Mouse (Mus musculus): Measurements from ENCODE around the gene Mertk. TPM values are rescaled to one million over a fixed set of nuclear protein-coding genes. Genes with fewer than 3 reads are reported as not detected.

Mertk gene
- polyA plus RNA-seq, 1 experiment from 2014 or later = 0.62 TPM

DNA sequence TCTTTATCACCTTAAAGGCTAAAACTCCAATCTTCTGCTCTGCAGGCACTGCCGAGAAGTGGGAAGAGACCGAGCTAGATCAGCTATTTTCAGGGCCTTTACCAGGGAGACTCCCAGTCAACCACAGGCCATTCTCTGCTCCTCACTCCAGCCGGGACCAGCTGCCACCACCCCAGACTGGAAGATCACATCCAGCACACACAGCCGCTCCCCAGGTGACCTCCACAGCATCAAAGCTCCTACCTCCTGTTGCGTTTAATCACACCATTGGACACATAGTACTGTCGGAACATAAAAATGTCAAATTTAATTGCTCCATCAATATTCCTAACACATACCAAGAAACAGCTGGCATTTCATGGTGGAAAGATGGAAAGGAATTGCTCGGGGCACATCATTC is 30.4 kb downstream of the Mertk start:
- ATAC-seq = no peak
- Histone ChIP-seq H3K9me3 (replicated peaks; ENCODE audit: control insufficient read depth, low read length) (no peaks in the 10 kb centered on the region), H3K27me3 (replicated peaks; ENCODE audit: control insufficient read depth, insufficient read depth, low read length) (no peaks in the 10 kb centered on the region), H3K4me1 (ENCODE audit: control insufficient read depth, insufficient read depth, low read length) (no peaks in the 10 kb centered on the region), H3K9ac (ENCODE audit: low read length) (no peak overlapping the region), H3K36me3 (ENCODE audit: control insufficient read depth, insufficient read depth, low read length) (no peaks in the 10 kb centered on the region), H3K27ac (ENCODE audit: low read depth, low read length) (no peak overlapping the region), H3K4me2 (ENCODE audit: low read length) (no peak overlapping the region), H3K4me3 (ENCODE audit: low read depth, low read length) (no peak overlapping the region)
- 83% methylated on average over 7 of the region's 7 CpGs for WGBS
- no peak for DNase-seq (ENCODE audit: low spot score)

DNA sequence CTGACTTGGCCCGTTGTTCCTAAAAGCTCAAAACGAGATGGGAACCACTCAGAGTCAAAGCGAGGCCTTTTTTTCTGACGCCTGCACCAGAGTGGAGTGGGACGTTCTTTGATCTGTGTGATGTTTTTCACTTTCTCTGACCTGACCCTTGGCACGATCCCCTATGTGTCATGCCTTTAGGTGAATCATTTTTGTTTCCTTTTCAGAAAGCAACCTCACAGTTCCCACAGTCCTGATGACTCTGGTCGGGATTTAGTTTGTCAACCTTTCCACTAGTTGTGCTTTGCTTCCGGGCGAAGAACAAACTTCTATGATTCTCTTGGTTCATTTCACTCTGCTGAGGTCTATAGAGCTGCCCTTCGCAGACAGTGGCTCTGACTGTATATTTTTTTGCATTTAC is 32.8 kb downstream of the Mertk start:
- 84% methylated on average over 10 of the region's 10 CpGs for WGBS
- no peak overlapping the region for H3K9ac ChIP-seq (ENCODE audit: low read length)
- no peaks in the 10 kb centered on the region for H3K36me3 ChIP-seq (ENCODE audit: control insufficient read depth, insufficient read depth, low read length)
- ATAC-seq (no peak), DNase-seq (ENCODE audit: low spot score) (no peak)
- no peak overlapping the region for H3K4me2 ChIP-seq (ENCODE audit: low read length)
- no peak overlapping the region for H3K4me3 ChIP-seq (ENCODE audit: low read depth, low read length)
- H3K27ac ChIP-seq (ENCODE audit: low read depth, low read length) = no peak overlapping the region
- H3K27me3 ChIP-seq (replicated peaks; ENCODE audit: control insufficient read depth, insufficient read depth, low read length) = no peaks in the 10 kb centered on the region
- no peaks in the 10 kb centered on the region for H3K9me3 ChIP-seq (replicated peaks; ENCODE audit: control insufficient read depth, low read length)
- no peaks in the 10 kb centered on the region for H3K4me1 ChIP-seq (ENCODE audit: control insufficient read depth, insufficient read depth, low read length)

DNA sequence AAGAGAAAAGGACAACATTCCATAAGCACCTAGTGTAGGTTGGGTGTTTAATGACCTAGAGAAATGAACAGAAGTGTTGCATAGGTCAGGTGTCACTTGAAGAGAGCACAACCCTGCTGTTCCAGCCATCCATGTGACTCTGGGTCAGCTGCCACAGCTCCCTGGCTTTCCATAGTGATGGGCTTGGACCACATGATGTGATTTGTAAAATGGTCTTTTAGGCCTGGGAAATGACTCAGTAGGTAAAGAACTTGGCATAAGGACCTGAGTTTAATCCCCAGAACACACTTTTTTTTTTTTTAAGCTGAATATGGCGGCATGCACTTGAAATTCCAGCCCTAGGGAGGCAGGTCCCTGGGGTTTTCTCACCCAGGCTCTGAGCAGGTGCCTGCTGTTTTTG is 33.2 kb downstream of the Mertk start:
- 90% methylated on average over 1 of the region's 1 CpGs for WGBS
- no peak for DNase-seq (ENCODE audit: low spot score)
- H3K27ac ChIP-seq (ENCODE audit: low read depth, low read length) = no peak overlapping the region
- H3K9ac ChIP-seq (ENCODE audit: low read length) = no peak overlapping the region
- H3K9me3 ChIP-seq (replicated peaks; ENCODE audit: control insufficient read depth, low read length) = no peaks in the 10 kb centered on the region
- H3K4me1 ChIP-seq (ENCODE audit: control insufficient read depth, insufficient read depth, low read length) = no peaks in the 10 kb centered on the region
- no peak overlapping the region for H3K4me3 ChIP-seq (ENCODE audit: low read depth, low read length)
- H3K4me2 ChIP-seq (ENCODE audit: low read length) = no peak overlapping the region
- no peaks in the 10 kb centered on the region for H3K27me3 ChIP-seq (replicated peaks; ENCODE audit: control insufficient read depth, insufficient read depth, low read length)
- H3K36me3 ChIP-seq (ENCODE audit: control insufficient read depth, insufficient read depth, low read length) = no peaks in the 10 kb centered on the region
- no peak for ATAC-seq

DNA sequence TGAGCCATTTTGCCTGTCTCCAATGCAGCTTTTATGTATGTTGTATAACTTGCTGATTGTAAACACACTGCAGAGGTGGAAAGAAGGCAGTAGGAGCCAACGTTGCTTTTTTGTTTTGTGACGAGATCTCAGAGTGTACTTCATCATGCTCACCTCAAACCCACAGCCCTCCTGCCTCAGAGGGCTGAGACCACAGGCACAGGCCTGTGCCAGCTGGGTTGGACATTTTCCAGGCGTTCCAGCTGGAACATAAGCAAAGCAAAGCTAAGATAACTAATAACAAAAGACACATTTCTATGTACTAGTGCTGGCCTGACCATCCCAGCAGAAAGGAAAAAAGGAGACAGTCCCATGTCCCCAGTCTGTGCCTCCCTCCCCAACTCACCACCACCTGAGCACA is 36.3 kb downstream of the Mertk start:
- no peaks in the 10 kb centered on the region for H3K27me3 ChIP-seq (replicated peaks; ENCODE audit: control insufficient read depth, insufficient read depth, low read length)
- H3K4me1 ChIP-seq (ENCODE audit: control insufficient read depth, insufficient read depth, low read length) = no peaks in the 10 kb centered on the region
- H3K27ac ChIP-seq (ENCODE audit: low read depth, low read length) = no peak overlapping the region
- no peak for DNase-seq (ENCODE audit: low spot score)
- H3K36me3 ChIP-seq (ENCODE audit: control insufficient read depth, insufficient read depth, low read length) = no peaks in the 10 kb centered on the region
- no peaks in the 10 kb centered on the region for H3K9me3 ChIP-seq (replicated peaks; ENCODE audit: control insufficient read depth, low read length)
- 66% methylated on average over 3 of the region's 3 CpGs for WGBS
- H3K4me2 ChIP-seq (ENCODE audit: low read length) = no peak overlapping the region
- ATAC-seq = no peak
- no peak overlapping the region for H3K4me3 ChIP-seq (ENCODE audit: low read depth, low read length)
- H3K9ac ChIP-seq (ENCODE audit: low read length) = no peak overlapping the region

DNA sequence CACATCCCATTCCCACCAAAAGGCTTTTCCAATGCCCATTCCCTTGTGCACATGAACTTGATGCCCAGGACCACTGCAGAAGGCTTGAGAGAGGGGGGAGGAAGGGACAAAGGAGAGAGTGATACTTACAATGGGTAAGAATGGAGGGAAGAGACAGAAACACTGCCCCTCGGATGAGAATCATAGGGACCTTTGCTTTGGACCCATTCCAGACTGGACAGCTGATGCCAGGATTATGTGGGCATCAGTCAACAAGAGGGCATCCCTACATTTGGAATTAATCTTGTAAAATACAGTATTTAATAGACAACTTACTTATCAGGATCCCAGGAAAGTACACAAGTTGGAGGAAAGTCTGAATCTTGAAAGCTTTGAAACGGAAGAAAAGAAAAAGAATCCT is 38.3 kb downstream of the Mertk start:
- H3K4me1 ChIP-seq (ENCODE audit: control insufficient read depth, insufficient read depth, low read length) = no peaks in the 10 kb centered on the region
- H3K27me3 ChIP-seq (replicated peaks; ENCODE audit: control insufficient read depth, insufficient read depth, low read length) = no peaks in the 10 kb centered on the region
- H3K4me3 ChIP-seq (ENCODE audit: low read depth, low read length) = no peak overlapping the region
- H3K9ac ChIP-seq (ENCODE audit: low read length) = no peak overlapping the region
- ATAC-seq (no peak), DNase-seq (ENCODE audit: low spot score) (no peak)
- H3K36me3 ChIP-seq (ENCODE audit: control insufficient read depth, insufficient read depth, low read length) = no peaks in the 10 kb centered on the region
- no peaks in the 10 kb centered on the region for H3K9me3 ChIP-seq (replicated peaks; ENCODE audit: control insufficient read depth, low read length)
- no peak overlapping the region for H3K4me2 ChIP-seq (ENCODE audit: low read length)
- 88% methylated on average over 2 of the region's 2 CpGs for WGBS
- no peak overlapping the region for H3K27ac ChIP-seq (ENCODE audit: low read depth, low read length)

DNA sequence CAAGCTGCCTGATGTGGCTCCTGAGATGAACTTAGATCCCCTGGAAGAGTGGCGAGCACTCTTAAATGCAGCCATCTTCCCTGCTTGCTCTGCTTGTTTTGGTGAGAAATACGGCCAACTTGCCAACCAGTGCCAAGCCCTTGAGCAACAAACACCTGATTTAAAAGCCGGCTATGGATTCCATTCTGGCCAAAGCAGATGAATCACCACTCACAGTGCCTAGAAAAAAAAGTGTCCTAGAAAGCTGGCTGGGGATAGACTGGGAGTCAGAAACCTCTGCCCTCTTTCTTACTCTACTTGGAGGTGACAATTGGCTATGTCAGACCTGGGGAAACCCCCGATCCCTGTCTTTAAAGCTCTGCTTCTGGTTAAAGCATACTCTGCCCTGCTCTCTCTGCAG is 39.0 kb downstream of the Mertk start:
- Histone ChIP-seq H3K27ac (ENCODE audit: low read depth, low read length) (no peak overlapping the region), H3K4me3 (ENCODE audit: low read depth, low read length) (no peak overlapping the region), H3K27me3 (replicated peaks; ENCODE audit: control insufficient read depth, insufficient read depth, low read length) (no peaks in the 10 kb centered on the region), H3K36me3 (ENCODE audit: control insufficient read depth, insufficient read depth, low read length) (no peaks in the 10 kb centered on the region), H3K4me2 (ENCODE audit: low read length) (no peak overlapping the region), H3K9ac (ENCODE audit: low read length) (no peak overlapping the region), H3K9me3 (replicated peaks; ENCODE audit: control insufficient read depth, low read length) (no peaks in the 10 kb centered on the region), H3K4me1 (ENCODE audit: control insufficient read depth, insufficient read depth, low read length) (no peaks in the 10 kb centered on the region)
- DNase-seq (ENCODE audit: low spot score) (no peak), ATAC-seq (no peak)
- WGBS = 94% methylated on average over 4 of the region's 4 CpGs

DNA sequence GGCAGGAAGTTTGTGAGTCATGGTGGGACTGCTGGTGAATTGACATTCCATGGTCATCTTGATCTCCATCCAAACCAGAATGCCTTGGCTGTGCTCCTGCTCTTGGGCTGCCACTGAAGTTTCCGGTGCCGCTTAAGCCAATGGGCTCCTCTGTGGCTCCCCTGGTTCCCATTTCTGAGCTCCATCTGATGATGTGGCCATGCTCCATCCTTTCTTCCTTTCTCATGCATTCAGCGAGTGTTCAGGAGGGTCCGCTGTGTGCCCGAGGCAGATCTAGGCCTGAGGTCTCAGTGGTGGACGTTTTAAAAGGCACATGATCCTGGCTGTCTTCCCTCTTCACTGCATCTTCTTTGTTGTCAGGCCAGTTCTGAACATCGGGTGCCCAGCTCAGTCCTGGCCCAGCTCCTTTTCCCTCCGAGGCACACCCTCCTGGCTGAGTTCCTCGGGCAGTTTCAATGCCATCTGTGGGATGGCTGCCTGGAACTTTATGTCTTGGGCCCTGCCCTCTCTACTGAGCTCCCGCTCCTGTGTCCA is 40.0 kb downstream of the Mertk start:
- ATAC-seq (no peak), DNase-seq (ENCODE audit: low spot score) (peak; percentile 27)
- H3K36me3 ChIP-seq (ENCODE audit: control insufficient read depth, insufficient read depth, low read length) = no peaks in the 10 kb centered on the region
- no peak overlapping the region for H3K4me2 ChIP-seq (ENCODE audit: low read length)
- H3K9ac ChIP-seq (ENCODE audit: low read length) = no peak overlapping the region
- 71% methylated on average over 10 of the region's 10 CpGs for WGBS
- H3K4me3 ChIP-seq (ENCODE audit: low read depth, low read length) = no peak overlapping the region
- no peak overlapping the region for H3K27ac ChIP-seq (ENCODE audit: low read depth, low read length)
- no peaks in the 10 kb centered on the region for H3K27me3 ChIP-seq (replicated peaks; ENCODE audit: control insufficient read depth, insufficient read depth, low read length)
- no peaks in the 10 kb centered on the region for H3K4me1 ChIP-seq (ENCODE audit: control insufficient read depth, insufficient read depth, low read length)
- no peaks in the 10 kb centered on the region for H3K9me3 ChIP-seq (replicated peaks; ENCODE audit: control insufficient read depth, low read length)

DNA sequence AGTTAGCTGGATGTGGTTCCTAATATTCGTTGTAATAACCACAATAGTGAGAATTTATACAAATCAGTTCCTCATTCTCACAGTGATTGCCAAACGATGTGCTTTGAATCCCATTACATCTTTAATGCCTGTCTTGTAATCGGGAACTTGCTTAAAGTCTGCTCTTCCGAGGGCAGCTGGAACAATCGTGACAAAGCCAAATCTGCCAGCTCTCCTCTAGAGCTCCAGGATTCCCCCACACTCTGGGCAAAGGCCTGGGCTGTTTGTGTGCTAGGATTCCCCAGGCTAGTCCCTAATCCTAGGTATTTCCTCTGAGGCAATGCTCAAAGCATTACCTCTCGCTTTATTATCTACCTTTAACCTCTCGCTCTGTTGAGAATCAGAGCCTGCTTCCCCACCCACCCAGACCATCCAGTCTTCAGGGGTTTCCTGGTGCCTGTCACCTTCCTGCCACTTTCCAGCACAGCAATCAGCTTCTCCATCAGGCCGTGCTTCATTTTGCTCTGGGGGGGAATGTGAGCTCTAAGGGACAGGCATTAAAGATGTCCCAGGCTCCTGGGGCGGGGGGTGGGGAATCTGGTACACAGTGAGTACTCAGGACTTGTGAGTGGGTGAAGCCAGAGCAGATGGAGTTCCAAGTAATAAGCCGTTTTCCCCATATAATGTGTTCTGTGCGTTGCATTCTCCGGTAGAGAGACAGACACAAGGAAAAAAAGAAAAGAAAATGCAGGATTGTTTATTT is 47.3 kb downstream of the Mertk start:
- no peak for DNase-seq (ENCODE audit: low spot score)
- H3K27ac ChIP-seq (ENCODE audit: low read depth, low read length) = no peak overlapping the region
- ATAC-seq = no peak
- no peaks in the 10 kb centered on the region for H3K4me1 ChIP-seq (ENCODE audit: control insufficient read depth, insufficient read depth, low read length)
- H3K9me3 ChIP-seq (replicated peaks; ENCODE audit: control insufficient read depth, low read length) = no peaks in the 10 kb centered on the region
- 60% methylated on average over 12 of the region's 12 CpGs for WGBS
- H3K4me2 ChIP-seq (ENCODE audit: low read length) = no peak overlapping the region
- H3K4me3 ChIP-seq (ENCODE audit: low read depth, low read length) = no peak overlapping the region
- no peaks in the 10 kb centered on the region for H3K27me3 ChIP-seq (replicated peaks; ENCODE audit: control insufficient read depth, insufficient read depth, low read length)
- no peaks in the 10 kb centered on the region for H3K36me3 ChIP-seq (ENCODE audit: control insufficient read depth, insufficient read depth, low read length)
- no peak overlapping the region for H3K9ac ChIP-seq (ENCODE audit: low read length)

DNA sequence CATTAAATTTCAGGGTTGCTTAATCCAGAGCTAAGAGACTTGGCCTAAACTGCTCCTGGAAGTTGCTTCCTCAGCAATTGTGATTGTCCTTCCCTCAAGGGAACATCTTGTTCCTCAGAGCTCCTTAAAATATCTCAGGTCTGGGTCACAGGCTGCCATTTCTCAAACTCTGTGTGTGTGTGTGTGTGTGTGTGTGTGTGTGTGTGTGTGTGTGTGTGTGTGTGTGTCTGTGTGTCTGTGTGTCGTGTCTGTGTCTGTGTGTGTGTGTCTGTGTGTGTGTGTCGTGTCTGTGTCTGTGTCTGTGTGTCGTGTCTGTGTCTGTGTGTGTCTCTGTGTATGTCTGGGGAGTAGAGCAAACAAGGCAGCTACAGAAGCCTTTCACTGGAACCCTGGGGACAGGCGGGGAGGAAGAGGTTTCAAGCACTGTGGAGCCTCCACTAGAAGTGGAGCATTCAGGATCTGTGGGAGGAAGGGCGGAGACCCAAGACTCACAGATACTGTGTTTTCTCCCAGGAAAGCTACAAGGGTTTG is 47.9 kb downstream of the Mertk start:
- Histone ChIP-seq H3K4me1 (ENCODE audit: control insufficient read depth, insufficient read depth, low read length) (no peaks in the 10 kb centered on the region), H3K4me2 (ENCODE audit: low read length) (no peak overlapping the region), H3K27ac (ENCODE audit: low read depth, low read length) (no peak overlapping the region), H3K9me3 (replicated peaks; ENCODE audit: control insufficient read depth, low read length) (no peaks in the 10 kb centered on the region), H3K36me3 (ENCODE audit: control insufficient read depth, insufficient read depth, low read length) (no peaks in the 10 kb centered on the region), H3K27me3 (replicated peaks; ENCODE audit: control insufficient read depth, insufficient read depth, low read length) (no peaks in the 10 kb centered on the region), H3K4me3 (ENCODE audit: low read depth, low read length) (no peak overlapping the region), H3K9ac (ENCODE audit: low read length) (no peak overlapping the region)
- DNase-seq (ENCODE audit: low spot score) (no peak), ATAC-seq (no peak)
- 77% methylated on average over 5 of the region's 5 CpGs for WGBS
